Mouse (Mus musculus) cerebellum, postnatal 4 days (tissue): ENCODE measurements around the gene Tmem30b.
"Not testable (repeated sequence)": the region's sequence is repeated elsewhere in the genome, so short reads cannot be mapped to it uniquely, and the experiment has no call there.

ENCODE experiments used
- DNase-seq, 2 experiments: peaks; one replicate each; pipeline ENCODE4 v3.0.0; 2022; ENCODE audit warnings: low spot score in 2 of 2, mixed read lengths in 1 of 2

The Tmem30b gene

DNA sequence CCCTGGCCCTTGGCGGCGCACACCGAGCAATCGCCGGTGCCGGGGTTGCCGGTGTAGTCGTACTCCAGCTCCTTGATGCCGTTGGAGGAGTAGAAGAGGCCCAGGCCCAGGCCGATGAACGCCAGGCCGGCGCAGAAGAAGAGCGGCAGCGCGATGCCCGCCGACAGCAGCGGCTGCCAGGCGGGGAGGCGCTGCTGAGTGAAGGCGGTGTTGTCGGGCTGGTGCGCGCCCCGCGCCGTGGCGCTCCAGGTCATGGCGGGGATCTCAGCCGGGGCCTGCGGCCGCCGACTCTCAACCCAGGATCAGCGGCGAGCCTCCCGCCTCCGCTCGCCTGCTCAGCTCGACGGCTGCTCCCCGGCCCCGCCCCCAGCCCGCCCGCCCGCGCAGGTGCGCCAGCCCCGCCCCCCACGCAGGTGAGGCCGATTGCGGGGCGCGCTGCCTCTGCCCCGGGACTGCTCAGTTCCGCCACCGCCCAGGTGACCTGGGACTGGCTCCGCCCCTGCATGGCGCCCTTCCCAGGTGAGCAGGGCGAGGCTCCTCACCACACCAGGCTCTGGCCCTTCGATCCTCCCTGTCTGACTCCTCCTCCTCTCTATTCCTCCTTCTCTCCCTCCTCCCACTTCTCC lies at the start of gene Tmem30b:
TSS of gene Tmem30b (minus strand) at position 307 of the 626 bp plus-strand sequence.
- no peak for DNase-seq

DNA sequence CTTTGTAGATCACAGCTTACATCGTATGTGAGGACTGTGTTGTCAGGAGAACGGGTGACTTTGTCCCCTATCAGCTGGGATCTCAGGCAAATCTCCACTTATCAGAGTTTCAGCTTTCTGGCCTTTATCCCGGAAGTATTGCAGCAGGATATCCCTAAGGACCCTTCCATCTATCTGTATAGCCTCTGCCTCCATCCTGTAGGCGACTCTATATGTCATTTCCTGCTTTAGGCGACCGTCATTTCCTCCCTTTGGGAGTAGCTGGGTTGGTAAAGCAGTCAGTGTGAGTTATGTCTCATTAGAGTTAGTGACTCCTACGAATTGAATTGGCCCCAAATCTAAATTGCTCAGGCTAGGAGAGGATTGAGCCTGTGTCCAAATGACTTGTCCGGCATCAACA lies 49.0 kb upstream of the Tmem30b start:
- no peak for DNase-seq

DNA sequence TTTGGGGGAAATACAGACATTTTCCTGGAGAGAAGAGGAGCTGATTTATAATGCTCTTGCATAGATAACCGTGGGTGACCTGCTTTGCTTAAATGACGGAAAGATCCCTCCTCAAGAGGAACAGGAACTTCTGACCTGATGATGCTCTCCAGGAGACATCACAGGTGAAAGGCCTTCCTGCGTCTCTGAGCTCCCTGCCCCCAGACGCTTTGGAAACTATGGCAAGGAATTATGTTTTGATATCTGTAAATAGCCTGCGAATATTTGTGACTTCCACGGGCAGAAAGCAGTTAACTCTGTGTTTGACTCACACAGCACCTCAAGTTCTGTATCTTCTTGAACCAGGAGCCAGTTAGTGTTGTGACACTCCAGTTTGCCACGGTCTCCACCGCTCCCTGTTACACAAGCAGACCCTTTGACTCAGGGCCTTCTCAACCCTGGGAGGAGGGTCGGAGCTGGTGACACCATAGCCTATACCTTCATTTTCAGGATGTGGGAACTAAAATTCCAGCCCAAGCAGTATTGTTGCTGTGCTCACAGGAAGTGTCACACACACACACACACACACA lies 48.1 kb upstream of the Tmem30b start:
- no peak for DNase-seq

DNA sequence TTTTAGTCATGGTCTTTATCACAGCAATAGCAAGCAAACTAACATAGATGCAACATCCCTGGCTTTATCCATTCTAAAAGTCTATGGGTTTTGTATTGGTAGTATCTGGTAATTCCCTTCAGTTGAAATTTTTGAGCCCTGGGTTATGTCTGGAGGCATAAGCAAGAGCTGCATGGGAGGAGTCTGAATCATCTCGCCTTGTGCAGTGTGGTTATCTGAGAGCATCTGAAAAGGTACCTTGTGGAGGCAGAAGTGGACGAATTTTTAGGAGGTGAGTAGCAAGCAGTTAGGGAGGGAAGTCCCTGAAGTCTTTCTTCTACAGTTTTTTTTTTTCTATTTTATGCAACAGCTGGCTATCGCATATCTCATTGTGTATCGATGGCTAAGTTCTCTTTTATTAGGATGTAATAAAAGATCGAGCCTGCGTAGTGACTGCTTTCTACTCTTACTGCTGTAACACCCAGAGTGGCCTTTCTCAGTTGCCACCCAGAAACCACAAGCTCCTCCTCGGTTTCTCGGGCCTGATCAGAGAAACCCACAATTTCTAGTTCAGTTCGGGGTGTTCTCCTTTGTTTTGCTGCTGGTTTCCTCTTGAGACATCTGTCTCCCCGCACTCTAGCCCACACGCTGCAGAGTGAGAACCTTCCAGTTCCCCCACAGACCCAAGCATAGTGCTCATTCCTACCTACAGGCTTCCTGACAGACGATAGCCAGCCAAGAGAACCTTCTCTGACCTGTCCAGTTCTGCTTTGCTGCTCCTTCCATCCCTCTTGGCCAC lies 47.0 kb upstream of the Tmem30b start:
- no peak for DNase-seq

DNA sequence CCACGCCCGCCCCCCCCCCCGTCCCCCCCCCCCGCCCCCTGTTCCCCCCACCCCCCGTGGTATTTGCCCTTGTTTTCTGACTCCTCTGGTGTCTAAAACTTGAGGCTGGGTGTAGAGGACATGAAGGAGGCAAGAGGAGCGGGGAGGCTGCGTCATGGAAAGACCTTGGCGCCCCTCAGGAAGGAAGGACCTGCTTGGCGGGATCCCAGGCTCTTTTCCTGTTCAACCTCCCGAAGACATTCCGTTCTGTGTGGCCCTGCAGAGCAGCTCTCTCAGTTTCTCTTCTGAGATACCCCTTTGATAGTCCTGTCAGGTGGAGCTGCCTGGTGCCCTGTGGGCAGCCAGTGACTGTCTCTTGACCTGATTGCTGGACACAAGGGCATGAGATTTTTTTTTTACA lies 45.4 kb upstream of the Tmem30b start:
- no peak for DNase-seq

DNA sequence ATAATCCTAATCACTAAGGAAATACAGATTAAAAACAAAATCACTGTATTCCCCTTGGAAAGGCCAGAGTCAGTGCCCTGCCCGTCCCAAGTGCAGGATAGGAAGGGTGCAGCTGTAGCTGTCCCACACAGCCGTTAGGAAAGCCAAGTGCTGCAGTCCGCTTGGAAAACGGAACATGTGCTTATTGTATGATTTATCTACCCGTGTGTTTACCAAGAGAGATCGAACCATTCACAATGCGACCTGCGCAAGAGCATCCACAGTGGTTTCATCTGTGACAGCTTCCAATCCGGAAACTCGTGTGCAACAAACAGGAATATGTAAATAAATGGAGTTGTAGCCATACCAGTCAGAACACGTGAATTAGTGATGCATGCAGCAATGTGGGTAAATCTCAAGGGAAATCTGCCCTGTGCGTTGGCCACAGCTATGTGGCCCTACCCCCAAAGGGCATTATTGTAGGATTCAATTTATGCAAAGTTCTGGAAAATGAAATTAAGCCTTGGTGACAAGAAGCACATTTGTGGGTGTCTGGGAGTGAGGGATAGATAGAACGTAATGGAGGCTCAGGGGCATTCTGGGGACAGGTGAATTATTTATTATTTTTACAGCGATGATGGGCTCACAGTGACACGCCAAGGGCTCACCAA lies 44.6 kb upstream of the Tmem30b start:
- DNase-seq, result no peak

DNA sequence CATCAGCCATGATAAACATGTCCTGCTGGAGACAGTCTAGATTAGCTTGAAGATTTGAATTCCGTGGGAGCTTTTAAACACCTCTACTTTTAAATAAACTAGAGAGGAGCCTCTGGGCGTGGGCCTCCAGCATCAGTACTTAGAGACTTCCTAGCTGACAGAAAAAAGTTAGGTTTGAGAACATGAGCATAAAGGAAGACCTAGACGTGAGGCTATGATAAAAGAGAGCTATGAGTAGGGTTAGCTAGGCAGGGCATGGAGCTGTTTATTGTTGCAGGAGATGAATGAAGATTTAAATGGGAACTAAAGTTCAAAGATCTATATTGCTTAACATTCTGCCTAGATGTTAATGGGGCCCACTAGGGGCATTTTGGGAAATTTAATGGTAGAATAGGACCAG lies 41.1 kb upstream of the Tmem30b start:
- DNase-seq, result no peak

DNA sequence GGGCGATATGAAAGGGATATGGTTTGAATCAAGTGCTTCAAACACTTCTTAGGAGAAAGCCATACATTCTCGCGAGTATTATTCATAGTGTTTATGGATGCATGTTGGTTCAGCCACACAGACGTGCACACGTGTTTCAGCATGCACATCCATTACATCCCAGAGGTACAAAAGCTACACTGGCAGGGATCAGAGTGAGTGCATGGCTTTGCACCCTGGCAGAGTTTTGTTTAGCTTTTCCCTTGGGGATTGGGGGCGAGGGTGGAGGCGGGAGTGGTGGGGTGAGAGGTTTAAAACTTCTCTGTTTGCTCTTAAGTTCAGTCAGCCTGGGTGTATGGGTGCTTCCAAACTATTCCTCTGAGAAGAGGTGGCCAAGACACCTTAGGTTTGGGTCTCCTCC lies 39.7 kb upstream of the Tmem30b start:
- DNase-seq, result no peak

DNA sequence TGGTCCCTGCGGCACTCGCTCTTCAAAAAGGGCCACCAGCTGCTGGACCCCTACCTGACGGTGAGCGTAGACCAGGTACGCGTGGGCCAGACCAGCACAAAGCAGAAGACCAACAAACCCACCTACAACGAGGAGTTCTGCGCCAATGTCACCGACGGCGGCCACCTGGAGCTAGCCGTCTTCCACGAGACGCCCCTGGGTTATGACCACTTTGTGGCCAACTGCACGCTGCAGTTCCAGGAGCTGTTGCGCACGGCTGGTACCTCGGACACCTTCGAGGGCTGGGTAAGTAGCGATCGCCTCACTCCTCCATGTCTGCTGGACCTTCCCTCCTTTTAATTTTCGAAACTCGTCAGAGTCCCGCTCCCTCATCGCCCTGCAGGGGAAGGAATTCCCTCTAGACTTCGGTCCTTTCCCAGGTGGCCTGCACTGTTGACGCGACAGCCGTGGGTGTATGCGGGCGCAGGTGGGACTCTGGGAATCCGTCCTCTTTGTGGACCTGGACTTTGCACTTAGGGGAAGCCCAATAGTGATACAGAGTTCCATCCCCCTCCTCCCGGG lies 39.1 kb upstream of the Tmem30b start:
- DNase-seq, result no peak

DNA sequence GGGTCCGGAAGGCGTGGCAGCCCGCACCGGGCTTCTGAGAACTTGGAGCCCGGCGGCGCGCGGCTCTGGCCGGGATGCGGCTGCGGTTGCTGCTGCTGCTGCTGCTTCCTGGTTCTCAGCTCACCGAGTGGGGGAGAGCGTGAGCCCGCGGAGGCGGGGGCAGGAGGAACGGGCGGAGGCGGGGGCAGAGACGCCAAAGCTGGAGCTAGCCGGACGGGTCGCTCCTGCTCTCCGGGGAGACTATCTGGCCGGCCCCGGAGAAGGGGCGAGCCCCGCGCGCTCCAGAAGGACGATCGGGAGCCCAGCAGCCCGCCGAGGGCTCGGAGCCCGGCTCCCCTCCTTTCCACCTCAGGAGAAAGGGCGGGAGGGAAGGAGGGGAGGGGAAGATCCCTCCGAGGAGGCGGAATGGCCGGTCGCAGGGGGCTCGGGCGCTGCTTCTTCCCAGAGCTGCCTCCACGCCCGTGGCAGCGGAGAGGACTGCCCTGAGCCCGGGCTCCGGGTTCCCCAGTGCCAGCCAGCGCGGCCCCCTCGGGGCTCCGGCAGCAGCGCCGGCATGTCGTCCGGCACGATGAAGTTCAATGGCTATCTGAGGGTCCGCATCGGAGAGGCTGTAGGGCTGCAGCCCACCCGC lies 38.5 kb upstream of the Tmem30b start, which contains the start of gene Prkch:
TSS of gene Prkch (plus strand) at position 187 of the 631 bp plus-strand sequence.
- DNase-seq, result peak; percentile 57 to 63

DNA sequence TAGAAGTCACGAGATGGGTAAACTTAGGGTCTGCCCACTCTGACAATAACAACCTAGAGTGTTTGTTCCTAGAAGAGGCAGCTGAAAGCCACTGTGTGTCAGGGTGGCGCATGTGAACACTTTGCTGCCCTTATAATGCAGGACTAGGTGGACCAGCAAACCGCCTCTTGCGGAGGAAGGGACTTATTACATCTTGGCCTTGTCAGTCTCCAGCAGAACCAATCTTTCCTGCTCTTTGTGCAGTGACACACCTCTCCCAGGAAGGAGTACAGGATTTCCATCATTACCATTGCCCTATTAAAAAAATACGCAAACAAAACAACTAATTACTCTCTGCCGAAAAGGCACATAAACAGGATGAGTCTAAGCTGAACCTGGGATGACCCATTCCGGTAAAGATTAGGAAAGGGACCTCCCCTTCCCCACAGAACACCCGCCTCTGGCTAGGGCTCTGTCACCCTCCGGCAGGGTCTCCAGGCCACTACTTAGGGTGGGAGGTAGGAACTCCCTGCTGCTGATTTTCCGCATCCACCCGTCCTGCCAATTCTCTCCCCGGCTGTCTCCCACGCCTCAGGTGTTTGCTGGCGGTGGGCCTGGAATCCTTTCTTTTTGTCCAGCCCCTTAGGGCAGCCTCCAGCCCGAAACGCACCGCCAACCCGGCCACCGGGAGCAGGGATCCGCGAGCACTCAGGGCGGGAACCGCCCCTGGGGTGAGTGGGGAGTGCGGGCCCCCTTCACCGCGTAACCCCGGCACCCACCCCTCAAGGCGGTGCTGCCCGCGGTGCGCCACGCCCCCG lies 37.8 kb upstream of the Tmem30b start:
- DNase-seq, result peak in 1 of 2 experiments; percentile 14

DNA sequence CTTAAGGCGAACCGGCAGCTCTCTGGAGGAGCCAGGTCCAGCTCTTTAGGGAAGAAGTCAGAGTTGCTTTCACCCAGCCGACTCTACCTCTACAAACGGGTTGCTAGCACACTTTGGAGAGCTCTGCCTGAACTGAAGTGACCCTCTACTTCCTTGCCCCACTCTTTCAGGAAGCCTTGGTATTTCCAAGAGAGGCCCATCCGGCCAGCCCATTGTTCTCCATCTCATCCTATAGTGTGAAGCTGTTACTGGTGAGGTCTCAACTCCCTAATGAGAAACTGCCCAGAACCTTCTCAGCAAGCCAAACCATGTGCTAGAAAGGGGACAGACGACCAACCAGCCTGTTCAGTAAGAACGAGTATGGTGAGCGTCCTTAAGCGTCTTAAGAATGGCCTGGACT lies 37.1 kb upstream of the Tmem30b start:
- no peak for DNase-seq

DNA sequence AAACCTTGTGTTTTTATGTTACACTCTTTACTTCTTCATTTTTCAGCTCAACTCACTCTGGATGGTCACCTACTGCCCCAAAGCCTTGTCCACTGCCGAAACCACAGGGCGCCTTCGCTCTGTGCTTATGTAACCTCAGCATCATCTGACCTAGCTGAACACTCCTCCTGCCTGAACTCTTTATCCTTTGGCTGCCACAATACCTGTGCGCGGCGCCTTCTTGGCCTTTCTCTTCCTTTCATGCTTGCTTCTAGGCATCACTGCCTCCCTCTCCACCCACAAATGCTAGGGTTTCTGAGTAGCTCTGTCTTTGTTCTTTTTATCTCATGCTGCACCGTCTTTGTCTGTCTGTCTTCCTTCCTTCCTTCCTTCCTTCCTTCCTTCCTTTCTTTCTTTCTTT lies 34.6 kb upstream of the Tmem30b start:
- no peak for DNase-seq

DNA sequence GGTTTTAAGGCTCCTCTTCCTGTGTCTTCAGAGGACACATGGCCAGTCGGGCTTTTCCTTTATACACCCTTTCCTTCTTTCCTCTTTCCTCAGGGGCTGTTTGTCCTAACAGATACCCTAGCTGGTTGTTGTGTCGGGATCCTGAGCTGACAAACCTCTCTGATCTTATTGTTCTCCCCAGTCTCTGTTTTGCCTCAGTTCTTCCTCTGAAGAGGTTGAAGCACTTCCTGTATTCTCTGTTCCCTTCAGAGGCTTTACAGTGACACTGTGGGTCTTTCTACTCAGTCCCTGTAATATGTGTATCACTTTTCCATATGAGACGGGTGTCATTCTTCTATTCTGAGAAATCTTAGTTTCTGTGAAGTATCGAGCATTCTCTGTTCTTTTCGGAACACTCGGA lies 31.9 kb upstream of the Tmem30b start:
- no peak for DNase-seq

DNA sequence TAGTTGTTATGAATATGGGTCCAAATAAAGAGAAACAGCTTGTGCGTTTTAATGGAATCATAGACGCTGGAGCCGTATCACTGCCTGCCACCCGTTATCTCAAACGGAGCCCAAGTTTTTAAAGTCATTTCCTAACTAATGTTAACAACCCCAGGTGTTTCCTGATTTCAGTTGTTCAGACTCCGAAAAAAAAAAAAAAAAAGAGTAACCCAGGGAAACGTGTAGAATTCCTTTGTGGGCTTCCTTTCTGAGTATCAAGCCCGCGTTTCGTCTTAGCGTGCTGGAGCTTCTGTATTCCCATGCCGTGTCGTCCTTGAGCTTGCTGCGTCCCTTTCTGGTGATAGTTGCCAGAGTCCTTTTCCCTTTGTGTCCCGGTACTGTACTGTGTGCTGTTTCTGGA lies 28.4 kb upstream of the Tmem30b start:
- DNase-seq, result no peak

DNA sequence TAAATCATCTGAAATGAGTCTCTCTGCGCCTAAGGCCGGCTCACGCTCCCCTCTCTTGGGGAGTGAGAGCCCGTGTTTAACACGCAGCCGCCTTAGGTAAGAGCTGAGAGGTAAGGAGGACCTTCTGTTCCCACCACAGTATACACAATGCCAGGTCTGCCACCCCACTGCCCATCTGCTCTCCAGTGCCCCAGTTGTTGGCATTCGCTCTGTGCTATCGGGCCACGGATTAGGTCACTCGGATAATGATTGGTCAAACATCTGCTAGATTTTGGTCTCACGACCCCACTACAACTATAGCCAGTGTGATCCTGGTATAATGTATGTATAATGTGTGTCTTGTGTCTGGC lies 19.4 kb upstream of the Tmem30b start:
- DNase-seq, result no peak

DNA sequence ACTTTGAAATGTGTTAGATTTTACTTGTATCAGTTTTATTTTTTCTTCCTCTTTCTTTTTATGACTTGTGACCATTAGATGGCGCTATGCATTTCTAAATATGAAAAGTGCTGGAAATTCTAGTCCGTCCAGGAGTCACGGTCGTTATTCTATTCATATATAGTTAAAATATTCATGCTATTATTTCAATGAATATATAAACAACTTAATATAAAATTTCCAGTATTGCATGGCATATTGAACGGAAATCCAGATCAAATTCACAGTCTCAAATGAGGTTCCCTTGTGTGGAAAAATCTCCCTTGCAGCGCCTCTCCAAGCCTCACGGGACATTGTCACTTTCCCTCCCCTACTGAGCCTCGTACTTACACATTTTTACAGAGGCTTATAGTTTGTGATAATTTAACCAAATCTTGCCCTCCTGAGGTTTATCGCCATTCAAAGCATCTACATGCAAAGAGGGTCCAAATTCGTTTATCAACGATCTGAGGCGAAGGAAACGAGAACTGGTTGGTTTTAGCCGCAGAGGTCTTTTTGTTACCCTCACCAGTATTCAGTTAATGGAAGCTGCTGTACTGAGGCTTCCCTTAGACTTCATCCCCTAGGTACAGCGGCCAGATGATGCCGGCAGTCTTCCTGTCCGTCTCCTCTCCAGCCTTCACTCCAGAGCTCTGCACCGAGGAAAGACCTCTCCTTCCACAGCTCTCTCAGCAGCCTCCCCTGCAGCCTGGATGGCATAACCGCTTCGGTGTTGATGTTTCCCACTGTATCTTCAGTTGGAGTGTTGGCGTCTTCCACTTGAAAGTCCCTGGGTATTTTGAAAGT lies 18.8 kb upstream of the Tmem30b start:
- DNase-seq, result no peak

DNA sequence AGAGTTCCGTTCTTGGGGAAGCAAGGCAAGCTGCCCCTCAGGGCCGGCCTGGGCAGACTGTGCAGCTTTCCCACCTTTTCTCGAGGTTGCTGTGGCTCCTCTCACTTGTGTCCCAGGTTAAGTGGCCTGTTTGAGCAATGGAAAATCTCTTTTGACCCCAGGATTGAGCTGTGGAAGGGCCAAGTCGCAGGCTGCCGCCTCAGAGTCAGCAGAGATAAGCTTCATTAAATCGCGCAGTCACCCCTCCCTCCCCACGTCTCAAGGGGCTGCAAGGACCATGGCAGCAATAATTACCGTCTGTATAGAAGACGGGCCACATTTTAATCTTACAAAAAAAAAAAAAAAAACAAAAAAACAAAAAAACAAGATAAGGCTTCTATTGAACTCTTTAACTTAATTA lies 18.0 kb upstream of the Tmem30b start:
- no peak for DNase-seq

DNA sequence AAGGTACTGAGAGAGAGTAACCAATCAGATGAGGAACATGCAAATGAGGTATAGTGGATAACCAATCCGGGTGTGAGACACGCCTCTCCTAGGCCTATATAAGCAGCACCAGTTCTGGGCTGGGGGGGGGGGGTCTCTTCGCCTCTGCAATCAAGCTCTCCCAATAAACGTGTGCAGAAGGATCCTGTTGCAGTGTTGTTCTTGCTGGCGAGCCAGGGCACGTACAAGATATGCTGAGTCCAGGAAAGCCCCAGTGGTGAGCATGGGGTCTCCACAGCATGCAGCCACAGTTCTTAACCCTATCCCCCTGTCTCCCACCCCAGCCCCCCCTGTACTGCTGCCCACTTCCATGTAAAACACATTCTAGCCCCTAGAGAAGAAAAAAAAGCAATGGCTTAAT lies 16.9 kb upstream of the Tmem30b start:
- not testable (repeated sequence) for DNase-seq

DNA sequence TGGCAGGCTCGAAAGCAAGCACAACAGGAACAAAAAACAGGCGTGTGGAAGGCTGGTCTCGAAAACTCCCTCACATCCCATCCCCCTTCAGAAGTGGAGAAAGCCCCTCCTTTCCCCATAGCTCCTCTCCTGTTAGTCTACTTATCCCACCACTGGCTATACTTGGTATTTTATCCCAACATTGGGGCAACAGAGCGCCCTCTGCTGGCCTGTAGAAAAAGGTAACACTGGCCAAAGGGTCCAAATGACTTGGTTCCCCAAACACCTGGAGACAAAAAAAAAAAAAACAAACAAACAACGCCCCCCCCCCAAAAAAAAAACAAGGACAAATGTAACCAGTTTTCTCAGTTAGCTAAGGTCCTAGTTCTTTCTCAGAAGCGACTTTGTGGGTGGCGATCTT lies 13.9 kb upstream of the Tmem30b start:
- no peak for DNase-seq
